Mouse (Mus musculus) hematopoietic stem cell, adult 5-6 weeks (primary cell): ENCODE results near the gene Kcnn3. TPM values are rescaled to one million over a fixed set of nuclear protein-coding genes. Genes with fewer than 3 reads are reported as not detected.

ENCODE experiments used
- ATAC-seq, 2 experiments: fragments of 125-278 bp in 1 of 2; replicated peaks in 1 of 2; 2 replicates each; pipeline ENCODE4 v1.8.0; 2016 to 2017; ENCODE audit warnings: inconsistent platforms in 2 of 2, mild to moderate bottlenecking in 2 of 2, moderate number of reproducible peaks in 2 of 2, low read depth in 1 of 2, moderate TSS enrichment in 1 of 2; ENCODE audit not compliant: low FRiP score in 2 of 2, poor library complexity in 2 of 2, severe bottlenecking in 2 of 2, insufficient read depth in 1 of 2, low TSS enrichment in 1 of 2
- total RNA-seq: library from RNA; stranded (forward); fragments of 172-1452, 232-1000 nt; gene quantifications from 2 replicates; pipeline ENCODE4 v1.2.3, GENCODE M21; 2017

Gene Kcnn3
- total RNA-seq, 1 experiment from 2014 or later: not detected

- ATAC-seq: no peak
Measured at GRCm38 (mm10) chr3:89549488-89549887, 29.5 kb downstream of the Kcnn3 start.

- ATAC-seq: no peak
Measured at GRCm38 (mm10) chr3:89551880-89552279, 31.9 kb downstream of the Kcnn3 start.

- ATAC-seq: no peak
Measured at GRCm38 (mm10) chr3:89553432-89553831, 33.5 kb downstream of the Kcnn3 start.

- ATAC-seq: no peak
Measured at GRCm38 (mm10) chr3:89553946-89554345, 34.0 kb downstream of the Kcnn3 start.

GRCm38 (mm10) chr3:89554587-89554986 is 34.6 kb downstream of the Kcnn3 start:
- no peak for ATAC-seq

- no peak for ATAC-seq
Measured at GRCm38 (mm10) chr3:89557811-89558210, 37.8 kb downstream of the Kcnn3 start.

- ATAC-seq: no peak
Measured at GRCm38 (mm10) chr3:89558972-89559910, 39.3 kb downstream of the Kcnn3 start.

- no peak for ATAC-seq
Measured at GRCm38 (mm10) chr3:89561386-89561785, 41.4 kb downstream of the Kcnn3 start.

GRCm38 (mm10) chr3:89565371-89565770 is 45.4 kb downstream of the Kcnn3 start:
- no peak for ATAC-seq

GRCm38 (mm10) chr3:89569058-89569457 is 49.1 kb downstream of the Kcnn3 start:
- no peak for ATAC-seq

- ATAC-seq: no peak
Measured at GRCm38 (mm10) chr3:89569707-89570324, 49.9 kb downstream of the Kcnn3 start.

GRCm38 (mm10) chr3:89570362-89570761 is 50.4 kb downstream of the Kcnn3 start:
- ATAC-seq: no peak

GRCm38 (mm10) chr3:89574260-89574659 is 54.3 kb downstream of the Kcnn3 start:
- peak; percentile 26 to 70; a peak in 3 of 4 replicates for ATAC-seq

GRCm38 (mm10) chr3:89576381-89576780 is 56.4 kb downstream of the Kcnn3 start:
- no peak for ATAC-seq

- ATAC-seq: no peak
Measured at GRCm38 (mm10) chr3:89577154-89577553, 57.2 kb downstream of the Kcnn3 start.

GRCm38 (mm10) chr3:89578083-89578482 is 58.1 kb downstream of the Kcnn3 start:
- no peak for ATAC-seq

GRCm38 (mm10) chr3:89578803-89579202 is 58.8 kb downstream of the Kcnn3 start:
- ATAC-seq: peak in 1 of 2 experiments; percentile 61; a peak in 1 of 4 replicates

- ATAC-seq: no peak
Measured at GRCm38 (mm10) chr3:89584254-89584653, 64.3 kb downstream of the Kcnn3 start.
